Mouse (Mus musculus): ENCODE results near the gene 4933427D14Rik. TPM values are rescaled to one million over a fixed set of nuclear protein-coding genes. Genes with fewer than 3 reads are reported as not detected.
A peak's percentile ranks its signal among the peaks of the same experiment; 100 is the strongest.

Gene 4933427D14Rik
- polyA plus RNA-seq (2015; fragmentation: Nextera tagmentation; extraction: Ambion mirVana): 14.6 and 15.5 TPM in 2 replicates

GRCm38 (mm10) chr11:72207204-72207833 lies at the start of gene 4933427D14Rik, which contains the start of gene Txndc17:
TSS of gene 4933427D14Rik (minus strand) at chr11:72207459.
TSS of gene Txndc17 (plus strand) at chr11:72207547.
- under 1% methylated on average over 42 of the region's 42 CpGs for WGBS

GRCm38 (mm10) chr11:72256441-72256840 lies 49.2 kb upstream of the 4933427D14Rik start:
- Histone ChIP-seq H3K4me2 (no peak overlapping the region), H3K4me1 (no peaks in the 10 kb centered on the region), H3K9ac (no peak overlapping the region), H3K4me3 (replicated peaks) (no peak overlapping the region), H3K36me3 (no peaks in the 10 kb centered on the region), H3K27ac (no peak overlapping the region), H3K27me3 (replicated peaks) (no peaks in the 10 kb centered on the region), H3K9me3 (no peaks in the 10 kb centered on the region)
- no peak for ATAC-seq (ENCODE audit: insufficient read depth, low FRiP score, low read depth)
- 71% methylated on average over 2 of the region's 2 CpGs for WGBS

More at GRCm38 (mm10) chr11:72207204-72207833, at the start of gene 4933427D14Rik, which contains the start of gene Txndc17:
- ATAC-seq (ENCODE audit: insufficient read depth, low FRiP score, low read depth): peak; percentile 95
- Histone ChIP-seq H3K27ac (peak within 1 kb of the TSS; percentile 70), H3K9me3 (no peaks in the 10 kb centered on the region), H3K4me3 (replicated peaks) (peak within 1 kb of the TSS; percentile 68), H3K27me3 (replicated peaks) (no peaks in the 10 kb centered on the region), H3K4me2 (peak within 1 kb of the TSS; percentile 94), H3K36me3 (peaks cover 14% of the 10 kb centered on the region), H3K9ac (peak within 1 kb of the TSS; percentile 60), H3K4me1 (peaks cover 14% of the 10 kb centered on the region)

- H3K9ac ChIP-seq: no peak overlapping the region
- no peak overlapping the region for H3K27ac ChIP-seq
- no peaks in the 10 kb centered on the region for H3K9me3 ChIP-seq
- no peak for ATAC-seq (ENCODE audit: insufficient read depth, low FRiP score, low read depth)
- H3K4me3 ChIP-seq (replicated peaks): no peak overlapping the region
- H3K27me3 ChIP-seq (replicated peaks): no peaks in the 10 kb centered on the region
- 92% methylated on average over 4 of the region's 4 CpGs for WGBS
- H3K4me2 ChIP-seq: no peak overlapping the region
- H3K4me1 ChIP-seq: no peaks in the 10 kb centered on the region
- H3K36me3 ChIP-seq: no peaks in the 10 kb centered on the region
Observed at GRCm38 (mm10) chr11:72255629-72256028, 48.4 kb upstream of the 4933427D14Rik start.

- ATAC-seq (ENCODE audit: insufficient read depth, low FRiP score, low read depth): no peak
- Histone ChIP-seq H3K27ac (no peak overlapping the region), H3K4me1 (no peaks in the 10 kb centered on the region), H3K9ac (no peak overlapping the region), H3K9me3 (no peaks in the 10 kb centered on the region), H3K27me3 (replicated peaks) (no peaks in the 10 kb centered on the region; the same call in 1 of the 2 replicates), H3K4me3 (replicated peaks) (no peak overlapping the region), H3K4me2 (no peak overlapping the region), H3K36me3 (no peaks in the 10 kb centered on the region)
- 81% methylated on average over 8 of the region's 8 CpGs for WGBS
Observed at GRCm38 (mm10) chr11:72245196-72245753, 38.0 kb upstream of the 4933427D14Rik start.

GRCm38 (mm10) chr11:72240062-72240860 lies 33.0 kb upstream of the 4933427D14Rik start:
- WGBS: 67% methylated on average over 4 of the region's 4 CpGs
- Histone ChIP-seq H3K9ac (no peak overlapping the region), H3K9me3 (no peaks in the 10 kb centered on the region), H3K4me1 (no peaks in the 10 kb centered on the region), H3K4me2 (no peak overlapping the region), H3K4me3 (replicated peaks) (no peak overlapping the region), H3K27ac (no peak overlapping the region), H3K36me3 (no peaks in the 10 kb centered on the region), H3K27me3 (replicated peaks) (no peaks in the 10 kb centered on the region)
- ATAC-seq (ENCODE audit: insufficient read depth, low FRiP score, low read depth): no peak

GRCm38 (mm10) chr11:72234013-72234412 lies 26.8 kb upstream of the 4933427D14Rik start:
- Histone ChIP-seq H3K4me3 (replicated peaks) (no peak overlapping the region), H3K4me2 (no peak overlapping the region), H3K27ac (no peak overlapping the region), H3K27me3 (replicated peaks) (no peaks in the 10 kb centered on the region), H3K36me3 (no peaks in the 10 kb centered on the region), H3K4me1 (no peaks in the 10 kb centered on the region), H3K9me3 (no peaks in the 10 kb centered on the region), H3K9ac (no peak overlapping the region)
- WGBS: 72% methylated on average over 5 of the region's 5 CpGs
- no peak for ATAC-seq (ENCODE audit: insufficient read depth, low FRiP score, low read depth)

GRCm38 (mm10) chr11:72232991-72233390 lies 25.7 kb upstream of the 4933427D14Rik start:
- no peak overlapping the region for H3K9ac ChIP-seq
- 64% methylated on average over 1 of the region's 1 CpGs for WGBS
- H3K36me3 ChIP-seq: no peaks in the 10 kb centered on the region
- no peak overlapping the region for H3K4me2 ChIP-seq
- no peaks in the 10 kb centered on the region for H3K27me3 ChIP-seq (replicated peaks)
- no peaks in the 10 kb centered on the region for H3K9me3 ChIP-seq
- no peaks in the 10 kb centered on the region for H3K4me1 ChIP-seq
- no peak overlapping the region for H3K27ac ChIP-seq
- ATAC-seq (ENCODE audit: insufficient read depth, low FRiP score, low read depth): no peak
- no peak overlapping the region for H3K4me3 ChIP-seq (replicated peaks)

GRCm38 (mm10) chr11:72232068-72232467 lies 24.8 kb upstream of the 4933427D14Rik start:
- no peak overlapping the region for H3K27ac ChIP-seq
- no peaks in the 10 kb centered on the region for H3K4me1 ChIP-seq
- H3K36me3 ChIP-seq: no peaks in the 10 kb centered on the region
- WGBS: 81% methylated on average over 7 of the region's 7 CpGs
- no peak overlapping the region for H3K4me2 ChIP-seq
- no peak overlapping the region for H3K9ac ChIP-seq
- H3K9me3 ChIP-seq: no peaks in the 10 kb centered on the region
- H3K27me3 ChIP-seq (replicated peaks): no peaks in the 10 kb centered on the region
- ATAC-seq (ENCODE audit: insufficient read depth, low FRiP score, low read depth): no peak
- no peak overlapping the region for H3K4me3 ChIP-seq (replicated peaks)

- Histone ChIP-seq H3K27me3 (replicated peaks) (no peaks in the 10 kb centered on the region), H3K4me2 (no peak overlapping the region), H3K9me3 (no peaks in the 10 kb centered on the region), H3K36me3 (no peaks in the 10 kb centered on the region), H3K4me1 (no peaks in the 10 kb centered on the region), H3K9ac (no peak overlapping the region), H3K4me3 (replicated peaks) (no peak overlapping the region), H3K27ac (no peak overlapping the region)
- no peak for ATAC-seq (ENCODE audit: insufficient read depth, low FRiP score, low read depth)
- 89% methylated on average over 4 of the region's 4 CpGs for WGBS
Observed at GRCm38 (mm10) chr11:72228513-72228912, 21.3 kb upstream of the 4933427D14Rik start.

- Histone ChIP-seq H3K27ac (no peak overlapping the region), H3K4me2 (no peak overlapping the region), H3K36me3 (no peaks in the 10 kb centered on the region), H3K9me3 (no peaks in the 10 kb centered on the region), H3K27me3 (replicated peaks) (no peaks in the 10 kb centered on the region), H3K4me3 (replicated peaks) (no peak overlapping the region), H3K4me1 (no peaks in the 10 kb centered on the region), H3K9ac (no peak overlapping the region)
- WGBS: 77% methylated on average over 6 of the region's 6 CpGs
- no peak for ATAC-seq (ENCODE audit: insufficient read depth, low FRiP score, low read depth)
Observed at GRCm38 (mm10) chr11:72226901-72227300, 19.6 kb upstream of the 4933427D14Rik start.

GRCm38 (mm10) chr11:72226020-72226791 lies 18.9 kb upstream of the 4933427D14Rik start:
- H3K36me3 ChIP-seq: no peaks in the 10 kb centered on the region
- no peak for ATAC-seq (ENCODE audit: insufficient read depth, low FRiP score, low read depth)
- no peaks in the 10 kb centered on the region for H3K9me3 ChIP-seq
- no peak overlapping the region for H3K9ac ChIP-seq
- H3K4me2 ChIP-seq: no peak overlapping the region
- no peaks in the 10 kb centered on the region for H3K4me1 ChIP-seq
- WGBS: 82% methylated on average over 10 of the region's 10 CpGs
- no peak overlapping the region for H3K4me3 ChIP-seq (replicated peaks)
- H3K27ac ChIP-seq: no peak overlapping the region
- H3K27me3 ChIP-seq (replicated peaks): no peaks in the 10 kb centered on the region

Measured in stomach, embryonic 15.5 days (tissue).